ENCODE assay signal across 8 mouse cellular contexts in genomic region chr13:112465585-112465984, GRCm38 (mm10). TPM values are rescaled to one million over a fixed set of nuclear protein-coding genes. Genes with fewer than 3 reads are reported as not detected.
DNase-seq lines count a peak whose midpoint lies in the region; ATAC-seq and TF ChIP-seq lines count a peak whose summit lies in the region.

No protein-coding gene starts in this region.

- H3K27me3 ChIP-seq in heart, adult 2 months (ENCODE audit: control insufficient read depth, insufficient read depth, low read length) = no peaks in the 10 kb centered on the region
- no peaks in the 10 kb centered on the region; the same call in 1 of the 2 replicates for H3K27me3 ChIP-seq in midbrain, embryonic 11.5 days (ENCODE audit: control insufficient read depth, insufficient read depth, low read length)
- H3K27me3 ChIP-seq in midbrain, embryonic 14.5 days (ENCODE audit: control insufficient read depth, insufficient read depth, low read length) = no peaks in the 10 kb centered on the region
- no peaks in the 10 kb centered on the region for H3K27me3 ChIP-seq in limb, embryonic 14.5 days (ENCODE audit: control insufficient read depth, insufficient read depth, low read length)
- no peaks in the 10 kb centered on the region for H3K27me3 ChIP-seq in stomach, embryonic 16.5 days (ENCODE audit: control insufficient read depth, insufficient read depth, low read length)

- peaks cover 6% of the 10 kb centered on the region for H3K36me3 ChIP-seq in heart, adult 2 months (ENCODE audit: control insufficient read depth, insufficient read depth, low read length)
- H3K36me3 ChIP-seq in midbrain, embryonic 11.5 days (ENCODE audit: control insufficient read depth, insufficient read depth, low read length) = no peaks in the 10 kb centered on the region
- H3K36me3 ChIP-seq in midbrain, embryonic 14.5 days (ENCODE audit: control insufficient read depth, insufficient read depth, low read length) = no peaks in the 10 kb centered on the region
- H3K36me3 ChIP-seq in limb, embryonic 14.5 days (ENCODE audit: control insufficient read depth, insufficient read depth, low read length) = no peaks in the 10 kb centered on the region; the same call in 1 of the 2 replicates
- no peaks in the 10 kb centered on the region for H3K36me3 ChIP-seq in stomach, embryonic 16.5 days (ENCODE audit: control insufficient read depth, insufficient read depth, low read length)

- peaks cover 12% of the 10 kb centered on the region for H3K4me1 ChIP-seq in heart, adult 2 months (ENCODE audit: control insufficient read depth, insufficient read depth, low read length)
- peaks cover 10% of the 10 kb centered on the region for H3K4me1 ChIP-seq in midbrain, embryonic 11.5 days (ENCODE audit: control insufficient read depth, insufficient read depth, low read length)
- H3K4me1 ChIP-seq in midbrain, embryonic 14.5 days (ENCODE audit: control insufficient read depth, insufficient read depth, low read length) = peaks cover 13% of the 10 kb centered on the region
- H3K4me1 ChIP-seq in limb, embryonic 14.5 days (ENCODE audit: control insufficient read depth, insufficient read depth, low read length) = peaks cover 15% of the 10 kb centered on the region; the same call in 1 of the 2 replicates
- peaks cover 16% of the 10 kb centered on the region for H3K4me1 ChIP-seq in stomach, embryonic 16.5 days (ENCODE audit: control insufficient read depth, insufficient read depth, low read length)

- no peak for DNase-seq in heart, adult 2 months
- DNase-seq in heart, adult 8-10 months (ENCODE audit: low spot score) = no peak
- DNase-seq in midbrain, embryonic 11.5 days (ENCODE audit: low spot score, missing footprints) = peak; percentile 53
- DNase-seq in midbrain, embryonic 14.5 days = no peak
- no peak for DNase-seq in limb, embryonic 14.5 days (ENCODE audit: low spot score)
- DNase-seq in adipocyte (ENCODE audit: low spot score) = no peak

- H3K9ac ChIP-seq in heart, adult 2 months (ENCODE audit: low read depth, low read length) = no peak overlapping the region
- H3K9ac ChIP-seq in midbrain, embryonic 11.5 days (ENCODE audit: low read length) = no peak overlapping the region
- no peak overlapping the region for H3K9ac ChIP-seq in midbrain, embryonic 14.5 days (replicated peaks; ENCODE audit: low read length)
- H3K9ac ChIP-seq in limb, embryonic 14.5 days (ENCODE audit: low read depth, low read length, severe bottlenecking) = no peak overlapping the region
- 0 out of 2 replicates have a peak overlapping the region, but pooled peaks have one; percentile 3 for H3K9ac ChIP-seq in stomach, embryonic 16.5 days (ENCODE audit: low read length)

- 14% methylated on average over 2 of the region's 2 CpGs for WGBS in heart, adult 2 months
- 69% methylated on average over 2 of the region's 2 CpGs for WGBS in midbrain, embryonic 11.5 days
- WGBS in midbrain, embryonic 14.5 days = 75% methylated on average over 2 of the region's 2 CpGs
- WGBS in limb, embryonic 14.5 days = 52% methylated on average over 2 of the region's 2 CpGs
- WGBS in stomach, embryonic 16.5 days = 31% methylated on average over 2 of the region's 2 CpGs

- peak overlapping the region; percentile 99 for H3K27ac ChIP-seq in heart, adult 2 months
- no peak overlapping the region for H3K27ac ChIP-seq in midbrain, embryonic 11.5 days (ENCODE audit: low read depth, low read length)
- no peak overlapping the region for H3K27ac ChIP-seq in midbrain, embryonic 14.5 days (replicated peaks; ENCODE audit: low read depth, low read length)
- H3K27ac ChIP-seq in limb, embryonic 14.5 days (replicated peaks; ENCODE audit: low read depth, low read length) = no peak overlapping the region
- H3K27ac ChIP-seq in stomach, embryonic 16.5 days (ENCODE audit: low read length) = no peak overlapping the region

- no peak for ATAC-seq in midbrain, embryonic 11.5 days (ENCODE audit: low FRiP score)
- ATAC-seq in midbrain, embryonic 14.5 days (ENCODE audit: low FRiP score, low TSS enrichment) = no peak
- ATAC-seq in limb, embryonic 14.5 days (ENCODE audit: low FRiP score, low read depth) = no peak
- no peak for ATAC-seq in stomach, embryonic 16.5 days (ENCODE audit: insufficient read depth, low FRiP score)
- no peak for ATAC-seq in monocyte, adult 5-6 weeks (replicated peaks; ENCODE audit: insufficient number of reproducible peaks, low FRiP score, low TSS enrichment, poor library complexity, severe bottlenecking)

- H3K9me3 ChIP-seq in midbrain, embryonic 11.5 days (ENCODE audit: control insufficient read depth, low read length) = no peaks in the 10 kb centered on the region
- no peaks in the 10 kb centered on the region for H3K9me3 ChIP-seq in midbrain, embryonic 14.5 days (ENCODE audit: control insufficient read depth, low read length)
- H3K9me3 ChIP-seq in limb, embryonic 14.5 days (ENCODE audit: control insufficient read depth, low read length) = no peaks in the 10 kb centered on the region
- no peaks in the 10 kb centered on the region for H3K9me3 ChIP-seq in stomach, embryonic 16.5 days (replicated peaks; ENCODE audit: control insufficient read depth, low read length)

- peaks cover 4% of the 10 kb centered on the region for H3K79me2 ChIP-seq in heart, adult 2 months (replicated peaks; ENCODE audit: control insufficient read depth, insufficient read depth, low read length)

- TF ChIP-seq EP300 in heart, adult 2 months (IDR thresholded peaks at IDR 0.05; ENCODE audit: insufficient read depth, low read depth, low read length) = no peak

- peak overlapping the region; percentile 85 for H3K4me3 ChIP-seq in heart, adult 2 months
- H3K4me3 ChIP-seq in midbrain, embryonic 11.5 days (ENCODE audit: low read depth, low read length) = no peak overlapping the region
- no peak overlapping the region for H3K4me3 ChIP-seq in midbrain, embryonic 14.5 days (replicated peaks; ENCODE audit: low read depth, low read length)
- peak overlapping the region; percentile 91; the same call in 1 of the 2 replicates for H3K4me3 ChIP-seq in limb, embryonic 14.5 days (replicated peaks; ENCODE audit: low read length)
- peak overlapping the region; percentile 25 for H3K4me3 ChIP-seq in stomach, embryonic 16.5 days (replicated peaks; ENCODE audit: low read length)

- intact Hi-C loops in heart, adult 2 months (cut with DNase I) = loop anchor here (2.0 to 10.0 kb wide), 2 partner anchors 57 to 661 kb away; partner anchors contain the start of gene Map3k1

- TF ChIP-seq POLR2A in heart, adult 2 months (IDR thresholded peaks at IDR 0.05; ENCODE audit: insufficient read depth, low read depth, low read length) = no peak
- TF ChIP-seq POLR2A in limb, embryonic 14.5 days (IDR thresholded peaks at IDR 0.05; ENCODE audit: borderline replicate concordance, extremely low read depth, insufficient read depth, insufficient read length) = no peak

- TF ChIP-seq CTCF in heart, adult 2 months (IDR thresholded peaks at IDR 0.05) = no peak

- no peak overlapping the region for H3K4me2 ChIP-seq in midbrain, embryonic 11.5 days
- H3K4me2 ChIP-seq in midbrain, embryonic 14.5 days (ENCODE audit: low read length) = no peak overlapping the region; the same call in 1 of the 2 replicates
- peak overlapping the region; percentile 89 for H3K4me2 ChIP-seq in limb, embryonic 14.5 days (replicated peaks; ENCODE audit: low read depth, low read length, severe bottlenecking)
- H3K4me2 ChIP-seq in stomach, embryonic 16.5 days (ENCODE audit: low read depth, low read length) = peak overlapping the region; percentile 63

RNA-seq across cellular contexts. Expression of gene Il6st, which starts 1.7 kb away (rescaled TPM):
- 100 to 1,000 TPM; 204 to 256 TPM for total RNA-seq in heart, adult 2 months (2021)
- 39.0 and 62.8 TPM in 2 replicates for polyA plus RNA-seq in heart, adult 2 months (2012; rRNA removed)
- 100 to 1,000 TPM; 217 to 273 (median 230) TPM for total RNA-seq in heart, adult 8-10 months (2022)
- polyA plus RNA-seq in midbrain, embryonic 11.5 days (2014; fragmentation: Nextera tagmentation; extraction: Ambion mirVana) = 28.4 and 32.3 TPM in 2 replicates
- 9.7 and 20.7 TPM in 2 replicates for polyA plus RNA-seq in midbrain, embryonic 14.5 days (2014; fragmentation: Nextera tagmentation; extraction: Ambion mirVana)
- polyA plus RNA-seq in limb, embryonic 14.5 days (2012; rRNA removed) = 34.3 and 34.4 TPM in 2 replicates
- 40.3 and 42.4 TPM in 2 replicates for polyA plus RNA-seq in limb, embryonic 14.5 days (2014; fragmentation: Nextera tagmentation; extraction: Ambion mirVana)
- 51.8 and 53.4 TPM in 2 replicates for polyA plus RNA-seq in stomach, embryonic 16.5 days (2015; fragmentation: Nextera tagmentation; extraction: Ambion mirVana)
- total RNA-seq in monocyte, adult 5-6 weeks (2017) = 23.5 to 26.3 TPM (median 23.8 TPM) in 3 replicates

Comparison
In these comparisons a context has a peak if more than half of its experiments do, and no peak if none do; other contexts are left out.
1. H3K4me3 ChIP-seq: peak in heart, adult 2 months (single experiment), limb, embryonic 14.5 days (single experiment) and stomach, embryonic 16.5 days (single experiment); none in midbrain, embryonic 11.5 days (single experiment) and midbrain, embryonic 14.5 days (single experiment).
2. H3K4me2 ChIP-seq: peak in limb, embryonic 14.5 days (single experiment) and stomach, embryonic 16.5 days (single experiment); none in midbrain, embryonic 11.5 days (single experiment) and midbrain, embryonic 14.5 days (single experiment).